Mouse (Mus musculus): ENCODE data around the gene Orai1. TPM values are rescaled to one million over a fixed set of nuclear protein-coding genes. Genes with fewer than 3 reads are reported as not detected.

Gene Orai1
- total RNA-seq, 1 experiment = 20.0 TPM

GRCm38 (mm10) chr5:123000901-123001300, 14.0 kb upstream of the Orai1 start:
- Histone ChIP-seq H3K4me3 (ENCODE audit: insufficient read depth in 1 of 2, low read depth in 1 of 2, low read length in 2 of 2, poor library complexity in 1 of 2, severe bottlenecking in 1 of 2) (no peak overlapping the region), H3K9ac (ENCODE audit: insufficient read depth, low read depth, low read length, poor library complexity, severe bottlenecking) (no peak overlapping the region), H3K27ac (ENCODE audit: insufficient read depth, low read depth, low read length, poor library complexity, severe bottlenecking) (no peak overlapping the region), H3K9me3 (ENCODE audit: control insufficient read depth, insufficient read depth, low read depth, low read length) (no peaks in the 10 kb centered on the region), H3K4me1 (ENCODE audit: control insufficient read depth in 2 of 2, insufficient read depth in 2 of 2, low read length in 2 of 2, poor library complexity in 1 of 2) (peaks cover 2 to 20% of the 10 kb centered on the region in 2 experiments; a peak in 2 of 4 replicates), H3K36me3 (ENCODE audit: control insufficient read depth, insufficient read depth, low read length, poor library complexity, severe bottlenecking) (peaks cover 3% of the 10 kb centered on the region)
- in situ Hi-C loops (cut with MboI; ENCODE audit: low sequenced_read_pairs in 2 of 2, unreplicated experiment in 2 of 2) = no loop called here
- no peak for DNase-seq (ENCODE audit: low read depth, low spot score)
- TF ChIP-seq CHD2 (IDR thresholded peaks at IDR 0.05; ENCODE audit: low read depth, low read length) = no peak
- TF ChIP-seq ZNF384 (IDR thresholded peaks at IDR 0.05; ENCODE audit: low read depth, low read length) = no peak
- TF ChIP-seq ZC3H11A (IDR thresholded peaks at IDR 0.05; ENCODE audit: borderline replicate concordance, low read depth, low read length) = no peak
- TF ChIP-seq HCFC1 (IDR thresholded peaks at IDR 0.05; ENCODE audit: borderline replicate concordance, insufficient read depth, low read length) = no peak
- TF ChIP-seq MAFK (IDR thresholded peaks at IDR 0.05; ENCODE audit: insufficient read depth, low read depth, low read length) = no peak

GRCm38 (mm10) chr5:123005716-123006592, 8.9 kb upstream of the Orai1 start:
- H3K36me3 ChIP-seq (ENCODE audit: control insufficient read depth, insufficient read depth, low read length, poor library complexity, severe bottlenecking) = no peaks in the 10 kb centered on the region
- H3K4me3 ChIP-seq (ENCODE audit: insufficient read depth in 1 of 2, low read depth in 1 of 2, low read length in 2 of 2, poor library complexity in 1 of 2, severe bottlenecking in 1 of 2) = no peak overlapping the region
- DNase-seq (ENCODE audit: low read depth, low spot score) = no peak
- H3K27ac ChIP-seq (ENCODE audit: insufficient read depth, low read depth, low read length, poor library complexity, severe bottlenecking) = no peak overlapping the region
- H3K4me1 ChIP-seq (ENCODE audit: control insufficient read depth in 2 of 2, insufficient read depth in 2 of 2, low read length in 2 of 2, poor library complexity in 1 of 2) = peaks cover 2 to 22% of the 10 kb centered on the region in 2 experiments; a peak in 2 of 4 replicates
- in situ Hi-C loops (cut with MboI; ENCODE audit: low sequenced_read_pairs in 2 of 2, unreplicated experiment in 2 of 2) = no loop called here
- H3K9me3 ChIP-seq (ENCODE audit: control insufficient read depth, insufficient read depth, low read depth, low read length) = no peaks in the 10 kb centered on the region
- H3K9ac ChIP-seq (ENCODE audit: insufficient read depth, low read depth, low read length, poor library complexity, severe bottlenecking) = no peak overlapping the region
- TF ChIP-seq CHD2 (IDR thresholded peaks at IDR 0.05; ENCODE audit: low read depth, low read length) (no peak), HCFC1 (IDR thresholded peaks at IDR 0.05; ENCODE audit: borderline replicate concordance, insufficient read depth, low read length) (no peak), ZNF384 (IDR thresholded peaks at IDR 0.05; ENCODE audit: low read depth, low read length) (no peak), MAFK (IDR thresholded peaks at IDR 0.05; ENCODE audit: insufficient read depth, low read depth, low read length) (no peak), ZC3H11A (IDR thresholded peaks at IDR 0.05; ENCODE audit: borderline replicate concordance, low read depth, low read length) (no peak)

DNA sequence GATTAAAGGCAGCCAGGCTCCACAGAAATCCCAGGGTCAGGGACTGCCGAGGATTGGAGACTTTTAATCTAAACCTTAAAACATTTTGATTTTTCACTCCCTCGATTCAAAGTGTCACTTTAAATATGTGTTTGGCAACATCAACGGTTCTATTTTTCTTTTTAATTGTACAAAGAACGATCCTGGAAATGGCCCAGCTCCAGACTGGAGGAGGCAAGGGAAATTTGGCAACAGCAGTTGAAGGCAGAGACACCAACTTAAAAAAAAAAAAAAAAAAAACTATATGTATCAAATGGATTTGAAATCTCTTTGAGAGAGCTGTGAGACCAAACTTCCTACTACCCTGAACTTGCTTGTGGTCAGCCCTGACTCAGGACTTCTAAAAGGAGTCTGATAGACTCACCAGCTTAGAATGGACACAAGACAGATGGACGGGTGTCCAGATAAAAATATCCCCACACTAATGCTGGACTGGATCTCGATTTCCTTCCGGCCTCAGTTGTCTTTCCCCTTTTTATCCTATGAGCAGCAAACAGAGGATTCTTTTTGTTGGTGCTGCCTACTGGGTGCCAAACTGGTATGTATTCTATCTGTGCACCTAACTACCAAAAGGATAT, 5.9 kb upstream of the Orai1 start:
- no peak for TF ChIP-seq HCFC1 (IDR thresholded peaks at IDR 0.05; ENCODE audit: borderline replicate concordance, insufficient read depth, low read length)
- in situ Hi-C loops (cut with MboI; ENCODE audit: low sequenced_read_pairs in 2 of 2, unreplicated experiment in 2 of 2) = no loop called here
- Histone ChIP-seq H3K36me3 (ENCODE audit: control insufficient read depth, insufficient read depth, low read length, poor library complexity, severe bottlenecking) (no peaks in the 10 kb centered on the region), H3K9me3 (ENCODE audit: control insufficient read depth, insufficient read depth, low read depth, low read length) (no peaks in the 10 kb centered on the region), H3K27ac (ENCODE audit: insufficient read depth, low read depth, low read length, poor library complexity, severe bottlenecking) (no peak overlapping the region), H3K4me1 (ENCODE audit: control insufficient read depth in 2 of 2, insufficient read depth in 2 of 2, low read length in 2 of 2, poor library complexity in 1 of 2) (peaks cover 0 to 9% of the 10 kb centered on the region in 2 experiments; a peak in 1 of 4 replicates), H3K9ac (ENCODE audit: insufficient read depth, low read depth, low read length, poor library complexity, severe bottlenecking) (no peak overlapping the region), H3K4me3 (ENCODE audit: insufficient read depth in 1 of 2, low read depth in 1 of 2, low read length in 2 of 2, poor library complexity in 1 of 2, severe bottlenecking in 1 of 2) (no peak overlapping the region)
- no peak for DNase-seq (ENCODE audit: low read depth, low spot score)

GRCm38 (mm10) chr5:123009873-123010272, 5.0 kb upstream of the Orai1 start:
- no peaks in the 10 kb centered on the region for H3K36me3 ChIP-seq (ENCODE audit: control insufficient read depth, insufficient read depth, low read length, poor library complexity, severe bottlenecking)
- H3K9ac ChIP-seq (ENCODE audit: insufficient read depth, low read depth, low read length, poor library complexity, severe bottlenecking) = no peak overlapping the region
- no peak for DNase-seq (ENCODE audit: low read depth, low spot score)
- H3K4me3 ChIP-seq (ENCODE audit: insufficient read depth in 1 of 2, low read depth in 1 of 2, low read length in 2 of 2, poor library complexity in 1 of 2, severe bottlenecking in 1 of 2) = no peak overlapping the region
- in situ Hi-C loops (cut with MboI; ENCODE audit: low sequenced_read_pairs in 2 of 2, unreplicated experiment in 2 of 2) = no loop called here
- TF ChIP-seq ZNF384 (IDR thresholded peaks at IDR 0.05; ENCODE audit: low read depth, low read length) (no peak), CHD2 (IDR thresholded peaks at IDR 0.05; ENCODE audit: low read depth, low read length) (no peak), MAFK (IDR thresholded peaks at IDR 0.05; ENCODE audit: insufficient read depth, low read depth, low read length) (no peak), HCFC1 (IDR thresholded peaks at IDR 0.05; ENCODE audit: borderline replicate concordance, insufficient read depth, low read length) (no peak), ZC3H11A (IDR thresholded peaks at IDR 0.05; ENCODE audit: borderline replicate concordance, low read depth, low read length) (no peak)
- H3K27ac ChIP-seq (ENCODE audit: insufficient read depth, low read depth, low read length, poor library complexity, severe bottlenecking) = no peak overlapping the region
- H3K4me1 ChIP-seq (ENCODE audit: control insufficient read depth in 2 of 2, insufficient read depth in 2 of 2, low read length in 2 of 2, poor library complexity in 1 of 2) = peaks cover 3 to 9% of the 10 kb centered on the region in 2 experiments; a peak in 1 of 4 replicates
- no peaks in the 10 kb centered on the region for H3K9me3 ChIP-seq (ENCODE audit: control insufficient read depth, insufficient read depth, low read depth, low read length)

Measured in ES-E14 (cell line).